Mouse (Mus musculus): ENCODE measurements around the gene Nme2.

Gene Nme2

DNA sequence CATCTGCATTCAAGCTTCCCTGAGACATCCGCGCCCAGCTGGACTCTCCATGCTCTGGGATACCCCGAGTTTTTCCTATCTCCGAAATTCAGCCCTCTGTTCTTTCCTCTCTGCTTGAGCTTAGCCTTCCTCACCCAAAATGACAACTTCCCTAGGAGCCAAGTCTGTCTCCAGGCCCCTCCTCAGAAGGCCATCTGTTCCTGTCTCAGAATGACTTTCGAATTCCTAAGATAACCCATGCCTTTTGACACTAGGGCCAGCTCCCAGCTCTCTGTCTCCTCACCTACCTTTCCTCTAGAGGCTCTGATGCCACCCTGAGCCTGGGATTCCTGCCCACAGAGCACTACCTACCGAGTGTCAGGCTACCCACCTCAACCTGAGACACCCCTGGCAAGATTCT lies at the start of gene Nme2:
Nme2 (minus strand) TSS at position 101 of the 400 bp plus-strand sequence.
- DNase-seq = no peak

DNA sequence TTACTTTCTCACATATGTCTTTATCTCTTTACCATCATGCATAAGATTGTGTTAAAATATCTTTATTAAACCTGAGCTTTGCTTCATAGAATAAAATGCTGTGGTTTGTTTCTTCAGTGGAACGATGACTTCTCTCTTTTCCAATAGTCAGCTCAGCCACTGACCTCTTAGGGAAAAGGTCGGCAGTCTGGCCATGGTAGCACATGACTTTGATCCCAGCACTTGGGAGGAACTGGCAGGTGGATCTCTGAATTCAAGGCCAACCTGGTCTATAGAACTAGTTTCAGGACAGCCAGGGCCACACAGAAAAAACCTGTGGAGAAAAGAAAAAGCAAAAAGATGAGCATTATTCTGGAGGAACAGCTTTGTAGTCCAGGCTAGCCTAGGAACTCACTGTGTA lies 47.3 kb upstream of the Nme2 start:
- no peak for DNase-seq

DNA sequence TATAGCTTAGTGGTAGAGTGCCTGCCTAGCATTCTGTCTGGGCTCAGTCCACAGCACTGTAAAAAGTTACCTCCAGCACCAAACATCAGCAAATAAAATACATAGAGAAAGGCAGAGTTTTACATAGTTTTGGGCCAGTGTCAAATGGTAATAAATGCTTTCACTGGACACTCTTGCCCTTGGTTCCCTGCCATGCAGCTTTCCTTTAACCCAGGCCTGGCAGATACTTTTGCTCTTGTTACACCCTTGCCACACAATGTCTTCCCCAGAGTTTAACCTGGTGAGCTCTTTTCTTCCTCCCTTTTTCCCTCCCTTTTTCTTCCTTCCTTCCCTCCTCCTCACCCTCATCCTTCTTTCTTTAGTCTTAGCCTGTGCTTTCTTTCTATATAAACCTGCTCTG lies 43.2 kb upstream of the Nme2 start:
- DNase-seq = no peak

DNA sequence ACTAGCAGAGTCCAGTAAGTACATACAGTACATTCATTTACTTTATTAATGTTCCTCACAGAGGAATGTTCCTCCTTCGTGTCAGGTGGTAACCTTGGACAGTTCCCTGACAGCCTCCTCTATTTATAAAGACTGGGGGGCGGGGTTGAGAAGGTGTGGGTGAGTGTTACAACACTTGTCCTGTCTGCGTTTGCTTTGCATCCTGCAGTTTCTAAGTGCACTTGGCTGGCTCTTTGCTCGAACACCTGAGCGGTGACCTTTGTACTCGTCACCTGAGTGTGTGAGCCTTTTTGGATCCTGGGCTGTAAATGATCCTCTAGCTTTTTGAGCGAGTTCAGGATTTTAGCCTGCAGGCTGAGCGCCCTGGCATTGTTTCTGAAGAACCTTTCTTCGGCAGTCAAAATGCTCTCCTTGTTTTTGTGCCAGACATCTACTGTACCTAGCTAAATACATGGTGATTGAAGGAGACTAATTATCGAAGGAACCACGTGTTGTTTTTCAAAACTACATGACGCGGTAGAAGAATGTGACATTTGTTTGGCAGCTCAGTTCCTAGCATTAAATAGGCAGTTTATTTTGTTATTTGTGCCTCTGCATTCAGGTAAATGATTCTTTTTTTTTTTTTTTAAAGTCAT lies 41.2 kb upstream of the Nme2 start:
- peak in 1 of 2 experiments; percentile 27 for DNase-seq

DNA sequence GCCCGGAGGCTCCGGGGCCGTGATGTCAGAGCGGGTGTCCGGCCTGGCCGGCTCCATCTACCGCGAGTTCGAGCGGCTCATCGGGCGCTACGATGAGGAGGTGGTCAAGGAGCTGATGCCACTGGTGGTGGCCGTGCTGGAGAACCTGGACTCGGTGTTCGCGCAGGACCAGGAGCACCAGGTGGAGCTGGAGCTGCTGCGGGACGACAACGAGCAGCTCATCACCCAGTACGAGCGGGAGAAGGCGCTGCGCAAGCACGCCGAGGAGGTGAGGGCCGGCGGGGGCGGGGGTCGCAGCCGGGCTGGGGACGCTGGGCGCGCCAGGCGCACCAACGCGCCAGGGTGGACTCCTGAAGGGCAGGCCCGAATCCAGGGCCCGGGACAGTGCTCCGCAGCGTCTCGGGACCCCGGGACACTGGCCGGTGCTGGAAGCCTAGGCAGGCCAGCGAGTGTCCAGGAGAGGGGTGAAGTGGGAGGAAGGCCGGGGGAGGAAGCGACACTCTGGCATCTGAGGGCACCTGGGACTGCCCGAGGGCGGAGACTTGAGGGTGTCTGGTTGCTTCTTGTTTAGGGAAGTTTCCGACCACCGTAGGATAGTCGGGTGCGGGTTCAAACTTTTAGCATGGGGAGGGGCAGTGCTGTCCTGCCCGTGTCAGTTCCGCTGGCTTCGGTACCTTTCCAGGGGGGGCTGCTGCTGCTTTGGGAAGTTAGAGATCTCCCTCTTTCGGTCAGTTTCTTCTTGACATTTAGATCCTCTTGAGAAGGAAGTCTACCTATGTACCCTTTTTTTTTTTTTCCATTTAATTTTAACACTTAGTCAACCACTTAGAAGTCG lies 40.5 kb upstream of the Nme2 start:
- DNase-seq = peak; percentile 58

DNA sequence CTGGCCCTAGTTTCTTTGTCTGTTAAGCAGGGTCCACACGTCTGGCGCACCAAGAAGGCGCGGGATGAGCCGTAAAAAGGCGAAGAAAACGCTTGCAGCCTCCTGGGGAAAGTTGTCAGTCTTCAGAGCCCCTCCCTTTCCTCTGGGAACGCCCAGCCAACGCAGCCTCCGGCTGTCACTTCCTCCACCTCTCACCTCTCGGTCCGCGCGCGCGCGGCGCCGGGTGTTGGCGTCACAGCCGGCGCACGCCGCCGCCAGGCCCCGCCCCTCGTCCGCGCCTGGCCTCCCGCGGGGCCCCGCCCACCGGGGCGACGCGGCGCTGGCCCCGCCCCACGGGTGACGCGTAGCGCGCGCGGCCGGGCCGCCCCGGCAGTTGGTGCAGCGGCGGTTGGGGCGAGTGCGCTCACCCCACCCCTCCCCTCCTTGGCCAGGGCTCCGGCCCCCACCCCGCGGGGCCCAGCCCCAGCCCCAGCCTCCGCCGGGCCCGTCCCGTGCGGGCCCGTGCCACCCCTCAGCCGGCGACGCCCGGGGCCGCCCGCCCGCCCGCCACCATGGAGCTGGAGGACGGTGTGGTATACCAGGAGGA lies 39.8 kb upstream of the Nme2 start, which contains the start of gene Spag9:
Spag9 (plus strand) TSS at position 372 of the 586 bp plus-strand sequence.
- DNase-seq = peak; percentile 92 to 93

DNA sequence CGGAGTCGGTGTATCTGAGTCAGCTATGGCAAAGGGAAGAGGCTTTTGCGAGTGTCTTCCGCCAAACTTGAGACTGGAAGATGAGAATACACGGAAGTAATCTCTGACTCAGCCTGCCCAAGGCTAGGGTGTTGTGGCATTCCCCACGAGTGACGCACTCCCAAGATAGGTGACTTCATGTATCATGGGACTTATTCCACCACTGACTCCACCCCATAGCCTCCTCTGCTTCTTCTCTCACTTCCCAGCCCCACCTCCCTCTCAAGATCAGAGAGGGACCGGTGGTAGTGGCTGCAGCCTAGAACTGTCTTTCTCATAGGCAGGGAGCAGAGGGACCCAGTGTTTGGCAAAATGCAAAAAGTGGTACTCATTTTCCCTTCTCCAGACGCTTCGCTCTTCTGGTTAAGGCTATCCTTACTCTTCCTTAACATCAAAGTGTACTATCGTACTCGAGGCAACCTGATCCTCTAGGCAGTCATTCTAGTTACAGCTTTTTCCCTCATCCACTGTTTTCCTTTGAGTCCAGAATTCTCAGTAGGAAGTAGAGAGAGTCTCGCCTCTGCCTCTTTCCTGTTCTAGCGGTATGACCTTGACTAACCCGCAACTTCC lies 39.2 kb upstream of the Nme2 start:
- peak; percentile 57 to 60 for DNase-seq

DNA sequence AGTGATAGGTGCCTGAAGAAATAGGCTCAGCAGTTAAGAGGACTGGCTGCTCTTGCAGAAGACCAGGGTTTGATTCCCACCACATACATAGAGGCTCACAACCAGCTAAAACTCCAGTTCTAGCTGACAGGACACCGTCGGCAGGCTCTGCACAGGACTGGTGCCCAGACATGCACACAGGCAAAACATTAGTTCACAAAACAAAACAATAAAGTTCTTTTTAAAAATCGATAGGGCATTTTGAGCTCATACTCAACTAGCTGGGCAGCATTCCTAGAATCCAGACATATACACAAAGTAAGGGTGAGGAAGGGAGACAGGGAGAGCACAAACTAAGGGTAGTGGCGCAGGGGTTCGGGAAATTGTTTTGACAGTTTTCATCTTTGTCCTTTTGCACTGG lies 38.5 kb upstream of the Nme2 start:
- no peak for DNase-seq

DNA sequence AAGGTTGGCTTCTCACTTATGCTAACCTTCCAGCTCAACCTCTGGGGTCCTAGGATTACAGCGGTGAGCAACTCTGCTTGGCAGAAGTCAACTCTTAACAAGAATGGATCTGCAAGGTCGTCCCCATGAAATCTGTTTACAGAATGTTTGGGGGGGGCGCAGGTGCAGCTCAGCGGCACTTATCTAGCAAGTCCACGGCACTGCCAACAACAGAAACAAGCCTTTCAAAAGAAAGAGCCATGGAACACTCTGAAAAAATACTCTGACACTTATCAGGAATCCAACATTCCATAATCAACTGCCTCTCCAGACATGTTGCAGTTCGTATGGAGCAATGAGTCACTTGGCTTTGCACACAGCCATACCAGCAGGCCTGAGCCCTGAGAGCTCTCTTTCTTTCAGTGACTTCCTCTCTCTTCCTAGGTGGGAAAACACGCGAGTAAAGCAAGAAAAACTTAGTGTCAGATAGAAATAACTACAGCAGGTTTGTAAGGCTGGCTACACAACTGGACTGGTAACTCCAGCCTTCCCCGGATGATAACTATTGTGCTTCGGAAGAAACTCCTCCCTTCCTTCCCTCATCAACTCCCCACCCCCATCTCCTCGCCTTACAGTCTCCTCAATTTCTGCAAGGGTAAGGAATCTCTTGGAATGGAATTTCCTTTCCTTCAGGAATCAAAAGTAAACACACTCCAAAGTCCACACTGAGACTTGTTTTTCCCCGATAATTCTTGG lies 32.4 kb upstream of the Nme2 start:
- DNase-seq = no peak

DNA sequence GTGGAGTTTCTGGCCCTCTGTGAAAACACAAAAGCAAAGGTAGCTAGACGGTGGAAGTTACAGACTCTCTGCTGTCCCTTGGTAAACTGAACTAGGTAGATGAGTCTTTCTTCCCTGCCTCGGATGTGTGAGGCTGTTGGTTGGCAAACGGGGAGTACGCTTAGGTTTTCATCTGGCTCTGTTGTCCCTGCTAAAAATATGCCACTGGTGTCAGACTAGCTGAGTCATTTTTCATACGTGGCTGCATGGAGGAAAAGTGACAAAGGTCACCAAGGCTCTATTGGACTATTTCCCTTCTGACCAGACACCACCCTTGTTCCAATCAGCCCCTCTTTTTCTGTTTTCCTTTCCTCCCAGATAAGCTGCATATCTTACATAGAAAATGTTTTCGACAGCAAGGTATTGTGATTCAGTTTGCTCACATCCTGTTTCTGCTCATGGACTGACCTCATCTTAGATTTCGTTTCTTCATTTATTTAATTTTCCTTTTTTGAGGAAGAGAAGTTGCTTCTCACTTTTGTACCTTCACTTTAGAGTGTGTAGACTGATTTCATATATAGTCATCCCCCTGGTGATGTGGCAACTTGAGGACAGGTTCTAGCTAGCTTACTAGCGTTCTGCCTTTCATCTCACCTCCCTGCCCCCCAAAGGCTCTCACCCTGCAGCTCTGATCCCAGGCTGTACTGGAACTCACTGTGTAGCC lies 31.7 kb upstream of the Nme2 start:
- no peak for DNase-seq

DNA sequence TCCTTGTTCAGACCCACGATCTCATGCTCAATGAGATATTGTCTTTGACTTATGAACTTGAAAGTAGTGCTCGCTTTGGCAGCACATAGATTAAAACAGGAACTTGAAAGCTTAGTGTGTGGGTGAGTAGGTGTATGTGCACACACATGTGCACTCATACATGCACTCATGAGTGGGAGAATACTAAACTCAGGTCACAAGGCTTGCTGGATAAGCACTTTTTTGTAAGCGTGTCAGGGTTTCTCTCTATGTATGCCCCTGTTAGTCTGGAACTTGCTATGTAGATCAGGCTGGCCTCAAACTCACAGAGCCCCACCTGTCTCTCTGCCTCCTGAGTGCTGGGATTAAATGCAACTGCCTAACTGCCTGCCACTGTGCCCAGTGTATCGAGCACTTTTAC lies 31.0 kb upstream of the Nme2 start:
- no peak for DNase-seq

DNA sequence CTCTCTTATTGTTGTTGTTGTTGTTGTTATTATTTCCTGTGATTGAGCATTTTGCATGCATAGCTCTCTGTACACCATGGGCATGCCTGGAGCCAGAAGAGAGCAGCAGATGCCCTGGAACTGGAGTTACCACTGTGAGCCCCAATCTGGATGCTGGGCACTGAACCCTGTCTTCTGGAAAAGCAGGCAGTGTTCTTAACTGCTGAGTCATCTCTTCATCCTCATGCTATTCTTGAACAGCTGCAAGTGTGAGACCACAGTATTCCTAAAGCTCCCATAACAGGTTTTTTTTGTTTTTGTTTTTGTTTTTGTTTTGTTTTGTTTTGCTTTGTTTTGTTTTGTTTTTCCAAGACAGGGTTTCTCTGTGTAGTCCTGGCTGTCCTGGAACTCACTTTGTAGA lies 30.2 kb upstream of the Nme2 start:
- DNase-seq = no peak

DNA sequence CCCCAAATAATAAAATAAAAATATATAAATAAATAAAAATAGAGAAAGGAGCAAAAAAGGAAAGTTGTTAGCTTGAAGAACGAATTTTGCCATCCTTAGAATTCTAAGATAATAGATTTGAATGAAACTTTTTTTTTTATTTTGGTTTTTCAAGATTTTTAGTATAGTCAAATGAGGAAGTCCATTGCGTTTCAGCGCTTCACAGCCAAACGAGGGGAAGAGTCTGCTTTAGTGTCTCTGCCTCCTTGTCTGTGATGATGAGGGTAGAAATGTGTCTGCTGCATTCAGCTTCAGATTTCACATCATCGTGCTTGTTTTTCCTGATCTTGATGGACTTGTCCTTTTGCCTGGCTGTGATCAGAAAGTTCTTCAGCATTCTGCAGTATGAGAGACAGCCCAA lies 29.2 kb upstream of the Nme2 start:
- DNase-seq = no peak

DNA sequence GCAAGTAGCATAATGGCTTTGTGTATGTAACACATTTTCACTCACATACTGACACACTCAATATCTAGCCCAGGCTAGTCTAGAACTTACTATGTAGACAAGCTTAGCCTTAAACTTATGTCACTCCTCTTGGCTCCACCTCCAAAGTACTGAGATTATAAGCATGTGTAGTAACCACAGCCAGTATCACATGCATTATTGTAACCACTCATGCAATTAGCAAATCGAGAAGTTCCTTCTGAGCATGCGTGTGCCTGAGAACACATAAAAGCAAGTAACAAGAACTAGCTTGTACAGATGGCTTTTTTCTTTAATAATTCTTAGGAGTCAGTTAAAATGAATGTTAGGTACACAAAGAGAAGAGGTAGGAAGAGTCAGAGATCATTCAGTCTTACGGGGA lies 28.6 kb upstream of the Nme2 start:
- DNase-seq = no peak

DNA sequence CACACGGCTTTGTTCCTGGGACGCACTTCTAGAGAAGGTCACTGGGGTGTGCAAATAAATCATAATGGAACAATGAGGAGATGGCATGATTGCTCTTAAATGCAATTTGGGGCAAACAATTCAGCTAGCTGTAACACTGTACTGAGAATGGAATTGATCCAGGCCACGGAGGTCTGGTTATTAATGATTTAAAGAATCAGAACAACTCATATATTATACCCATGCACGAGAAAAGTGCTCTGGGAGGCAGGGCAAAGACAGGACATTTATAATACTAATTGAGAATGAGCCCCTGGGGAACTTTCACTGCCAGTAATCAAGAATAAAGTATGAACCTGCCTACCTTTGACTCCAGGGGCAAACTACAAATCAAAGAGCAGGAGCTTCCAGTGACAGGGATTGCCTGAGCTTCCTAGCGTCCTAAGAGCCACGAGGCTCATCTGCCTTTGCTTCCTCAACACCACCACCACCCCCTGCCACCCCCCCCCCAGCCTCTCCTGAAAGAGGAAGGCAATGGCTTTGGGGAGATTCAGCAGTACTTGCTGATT lies 23.5 kb upstream of the Nme2 start:
- DNase-seq = no peak

DNA sequence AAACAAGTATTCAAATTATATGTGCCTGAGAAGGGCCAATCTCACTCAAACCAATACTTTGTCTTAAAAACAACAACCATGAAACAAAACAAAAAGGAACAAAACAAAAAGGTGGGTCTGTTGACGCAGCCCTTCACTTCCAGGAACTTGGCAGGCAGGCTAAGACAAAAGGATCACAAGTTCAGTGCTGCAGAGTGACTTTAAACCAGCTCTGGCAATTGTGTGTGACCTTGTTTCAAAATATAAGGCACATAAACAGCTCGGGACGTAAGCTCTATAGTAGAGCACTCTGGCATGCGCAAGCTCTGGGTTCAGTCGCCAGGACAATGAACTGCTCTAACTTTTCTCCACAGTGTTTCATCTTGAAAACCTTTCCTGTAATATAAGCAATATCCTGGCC lies 16.9 kb upstream of the Nme2 start:
- DNase-seq = no peak

DNA sequence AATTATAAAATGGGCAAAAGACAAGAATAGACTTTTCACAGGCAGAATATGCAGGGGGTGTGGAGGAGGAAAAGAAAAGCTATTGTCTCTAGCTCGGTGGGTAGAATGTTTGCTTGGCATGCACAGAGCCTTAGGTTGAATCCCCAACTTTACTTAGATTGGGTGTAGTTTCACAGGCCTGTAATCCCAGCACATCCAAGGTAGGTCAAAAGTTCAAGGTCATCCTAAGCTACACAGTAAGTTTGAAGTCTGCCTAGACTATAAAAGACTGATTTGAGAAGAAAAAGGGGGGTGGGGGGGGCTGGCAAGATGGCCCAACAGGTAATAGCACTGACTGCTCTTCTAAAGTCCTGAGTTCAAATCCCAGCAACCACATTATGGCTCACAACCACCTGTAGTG lies 13.7 kb upstream of the Nme2 start:
- DNase-seq = no peak

DNA sequence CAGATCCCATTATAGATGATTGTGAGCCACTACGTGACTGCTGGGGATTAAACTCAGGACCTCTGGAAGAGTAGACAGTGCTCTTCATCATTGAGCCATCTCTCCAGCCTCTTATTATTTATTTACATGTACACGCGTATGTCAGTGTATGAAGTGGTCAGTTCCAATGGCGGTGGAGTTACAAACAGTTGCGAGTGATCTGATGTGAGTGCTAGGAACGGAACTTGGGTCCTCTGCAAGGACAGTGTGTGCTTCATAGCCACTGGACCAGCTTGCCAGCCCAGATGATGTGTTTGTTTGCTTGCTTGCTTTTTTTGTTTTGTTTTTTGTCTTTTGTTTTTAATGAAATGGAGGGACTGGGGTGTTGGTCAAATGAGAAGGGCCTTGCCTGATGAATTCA lies 13.1 kb upstream of the Nme2 start:
- no peak for DNase-seq

DNA sequence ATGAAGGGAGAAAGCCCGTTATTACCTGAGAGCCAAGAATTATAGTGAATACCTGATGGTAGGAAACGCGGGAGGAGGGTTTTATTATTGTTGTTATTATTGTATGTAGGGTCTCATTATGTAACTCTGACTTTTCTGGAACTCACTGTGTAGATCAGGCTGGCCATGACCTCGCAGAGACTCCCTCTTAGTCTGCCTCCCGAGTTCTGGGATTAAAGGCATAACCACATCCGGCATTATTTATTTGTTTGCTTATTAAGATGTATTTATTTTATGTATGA lies 12.7 kb upstream of the Nme2 start:
- DNase-seq = no peak

DNA sequence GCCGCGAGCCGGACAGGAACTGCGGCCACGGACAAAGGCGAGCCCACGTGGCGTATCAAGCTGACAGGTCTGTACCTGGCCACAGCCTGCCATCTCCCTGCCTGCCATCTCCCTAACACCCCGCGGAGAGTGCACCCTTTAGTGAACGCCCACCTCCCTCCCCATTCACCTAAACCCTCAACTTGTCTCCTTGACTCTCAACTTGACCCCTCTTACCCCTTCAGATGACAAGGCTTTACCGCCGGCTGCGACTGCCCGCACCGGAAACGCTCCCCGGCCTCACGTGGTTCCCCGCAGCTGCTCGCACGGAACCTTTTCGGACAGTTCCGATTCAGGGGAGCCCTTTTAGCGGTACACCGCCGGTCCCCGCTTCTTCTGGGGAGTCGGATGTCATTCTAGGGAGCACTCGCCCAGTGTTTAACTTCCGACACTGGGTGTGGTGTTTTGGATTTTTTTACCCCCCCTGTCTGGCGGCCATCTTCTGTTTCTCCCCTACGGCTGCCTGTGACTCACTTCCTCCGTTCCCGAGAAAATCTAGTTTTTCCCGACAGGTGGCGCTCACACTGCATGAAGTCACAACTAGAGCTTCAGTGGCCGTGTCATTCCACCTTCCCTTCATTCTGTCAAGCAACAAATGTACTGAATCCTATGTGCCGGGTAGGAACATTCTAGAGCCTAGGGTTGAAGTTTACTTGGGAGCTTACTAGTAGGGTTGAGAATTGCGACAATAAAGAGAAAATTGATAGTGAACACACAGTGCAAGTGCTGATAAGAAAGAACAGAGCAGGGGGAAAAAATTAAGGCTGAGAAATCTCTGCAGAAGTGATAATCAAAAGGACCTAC lies 12.2 kb upstream of the Nme2 start, which contains the start of the genes Gm20390 and Nme1:
Gm20390 (minus strand) TSS at position 289 of the 843 bp plus-strand sequence.
Nme1 (minus strand) TSS at position 517 of the 843 bp plus-strand sequence.
- DNase-seq = peak; percentile 91 to 96

DNA sequence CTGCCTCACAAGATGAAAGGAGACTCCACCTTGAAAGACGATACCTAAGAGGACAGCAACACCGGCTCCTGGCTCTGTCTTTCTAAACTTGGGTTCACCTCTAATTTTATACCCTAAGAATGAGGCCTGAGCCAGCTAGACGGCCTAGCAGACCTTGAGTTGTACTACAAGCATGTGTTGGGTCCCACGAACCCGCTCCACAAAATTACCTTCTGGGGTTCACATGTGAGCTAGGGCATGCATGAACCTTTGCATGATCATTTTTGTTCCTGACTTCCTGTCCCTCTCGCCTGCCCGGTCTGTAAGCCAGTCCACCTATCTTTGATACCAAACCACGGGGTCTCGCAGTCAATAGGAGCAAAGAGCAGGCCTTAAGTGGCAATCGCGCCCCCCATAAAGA lies 11.3 kb upstream of the Nme2 start:
- no peak for DNase-seq

All from spleen, adult 18-20 months (tissue).